Mouse (Mus musculus) effector memory CD4-positive, alpha-beta T cell, adult 5 months (primary cell): ENCODE results near the gene Cep135. TPM values are rescaled to one million over a fixed set of nuclear protein-coding genes. Genes with fewer than 3 reads are reported as not detected.

ENCODE experiments used
- polyA plus RNA-seq: library from polyadenylated mRNA; unstranded; fragments of 100-300 nt; shearing (Covaris generic); gene quantifications from one replicate; pipeline ENCODE4 v1.2.1, GENCODE M21; 2017

Gene Cep135
- polyA plus RNA-seq = 15.6 TPM

DNA sequence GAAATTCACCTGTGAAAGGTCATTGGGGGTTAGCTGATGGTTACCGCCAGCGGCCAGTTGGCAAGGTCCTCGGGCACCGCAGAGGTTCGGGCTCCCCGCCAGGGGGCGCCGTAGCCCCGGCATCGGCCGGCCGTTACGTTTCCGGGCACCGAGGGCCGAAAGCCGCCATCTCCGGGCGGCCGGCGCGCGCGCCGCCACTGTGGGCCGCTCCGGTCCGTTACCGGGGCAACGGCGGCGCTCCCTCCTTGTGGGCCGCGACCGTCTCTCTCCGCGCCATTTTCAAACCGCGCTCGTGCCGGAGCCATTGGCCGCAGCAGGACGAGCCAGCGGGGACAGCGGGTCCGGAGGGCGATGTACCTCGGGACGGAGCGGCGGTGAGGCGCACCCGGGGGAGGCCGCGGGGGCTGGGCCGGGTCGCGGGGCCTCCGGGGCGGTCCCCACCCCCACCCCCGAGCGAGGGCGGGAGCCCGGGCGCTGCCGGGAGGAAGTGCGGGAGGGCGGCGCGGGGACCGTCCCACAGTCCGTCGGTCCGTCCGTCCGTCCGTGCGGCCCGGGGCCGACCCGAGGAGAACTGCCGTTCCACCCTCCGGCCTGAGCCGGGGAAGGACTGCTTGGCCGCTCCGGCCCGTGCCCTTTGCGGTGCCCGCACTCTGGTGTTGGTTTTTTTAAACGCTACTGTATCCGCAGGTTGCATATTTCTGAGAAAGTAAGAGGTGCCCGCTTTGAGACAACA lies at the start of gene Cep135:
TSS of gene Cep135 (plus strand) at position 148 of the 733 bp plus-strand sequence.

DNA sequence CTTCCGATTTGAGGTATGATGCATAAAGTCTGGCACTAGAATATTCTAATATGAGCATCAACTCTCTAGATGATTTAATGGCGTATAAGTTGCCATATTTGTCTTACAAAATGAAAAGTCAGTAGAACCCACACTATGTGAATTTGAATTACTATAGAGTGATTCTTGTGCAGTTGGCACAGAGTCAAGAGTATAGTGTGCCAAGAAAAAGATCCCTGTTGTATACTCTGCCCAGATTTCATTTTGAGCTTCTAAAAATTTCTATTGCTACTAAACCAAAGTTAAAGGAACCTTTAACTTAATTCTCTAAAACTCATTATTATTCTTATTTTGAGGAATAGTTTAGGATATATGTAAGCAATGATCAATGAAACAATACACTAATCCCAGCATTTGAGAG lies 67.7 kb downstream of the Cep135 start, which contains the start of gene C530008M17Rik:
TSS of gene C530008M17Rik (plus strand) at position 301 of the 400 bp plus-strand sequence.

Other genes with a start within 250 kb of the Cep135 start
- not detected for gene Nmu, start 224.9 kb upstream of the Cep135 start, polyA plus RNA-seq
- gene Gm7271, start 104.7 kb upstream of the Cep135 start, polyA plus RNA-seq = not detected
- 29.7 TPM for gene Exoc1, start 59.4 kb upstream of the Cep135 start, polyA plus RNA-seq
- gene C530008M17Rik, start 67.8 kb downstream of the Cep135 start, polyA plus RNA-seq = 0.32 TPM